Mouse (Mus musculus) heart, embryonic 13.5 days (tissue): ENCODE measurements around the gene Cacna1a. TPM values are rescaled to one million over a fixed set of nuclear protein-coding genes. Genes with fewer than 3 reads are reported as not detected.
"Not testable (repeated sequence)": the region's sequence is repeated elsewhere in the genome, so short reads cannot be mapped to it uniquely, and the experiment has no call there.

Source experiments
- ATAC-seq: fragments of 200-750 bp; cut with Nextera tagmentation; 2 replicates; pipeline ENCODE4 v1.8.0; 2017; ENCODE audit warnings: moderate TSS enrichment; ENCODE audit not compliant: insufficient number of reproducible peaks, low FRiP score, low TSS enrichment; ENCODE audit errors: extremely low read depth
- H3K27ac ChIP-seq: fragments of 300-500 bp; sonication (generic); replicated peaks from 2 replicates; pipeline ENCODE4 v1.5.1; 2015; ENCODE audit warnings: moderate library complexity, mild to moderate bottlenecking, inconsistent platforms
- H3K27me3 ChIP-seq: fragments of 300-500 bp; sonication (generic); replicated peaks from 2 replicates; pipeline ENCODE4 v1.6.1; 2015; ENCODE audit warnings: mild to moderate bottlenecking, inconsistent platforms
- H3K36me3 ChIP-seq: fragments of 300-500 bp; sonication (generic); 2 replicates; pipeline ENCODE4 v1.6.1; 2015; ENCODE audit warnings: mild to moderate bottlenecking, inconsistent platforms
- H3K4me1 ChIP-seq: fragments of 300-500 bp; sonication (generic); 2 replicates; pipeline ENCODE4 v1.6.1; 2015; ENCODE audit warnings: inconsistent platforms
- H3K4me2 ChIP-seq: fragments of 300-500 bp; sonication (generic); 2 replicates; pipeline ENCODE4 v1.6.1; 2015; ENCODE audit warnings: inconsistent platforms, mild to moderate bottlenecking, moderate library complexity
- H3K4me3 ChIP-seq: fragments of 300-500 bp; sonication (generic); 2 replicates; pipeline ENCODE4 v1.5.1; 2015; ENCODE audit warnings: moderate library complexity, mild to moderate bottlenecking, inconsistent platforms
- H3K9ac ChIP-seq: fragments of 300-500 bp; sonication (generic); 2 replicates; pipeline ENCODE4 v1.6.1; 2015; ENCODE audit warnings: inconsistent platforms, mild to moderate bottlenecking, moderate library complexity
- H3K9me3 ChIP-seq: fragments of 300-500 bp; sonication (generic); 2 replicates; pipeline ENCODE4 v1.6.1; 2016; ENCODE audit warnings: inconsistent platforms
- WGBS: fragments of 180-500 bp; shearing (Covaris S2); methylation state at CpG from one replicate; pipeline ENCODE4 v1.1.7; 2015; ENCODE audit warnings: mixed read lengths; 5-methylcytosine and 5-hydroxymethylcytosine counted together
- polyA plus RNA-seq: library from polyadenylated mRNA; unstranded; fragments of >200 nt; fragmentation: Nextera tagmentation; extraction: Ambion mirVana; gene quantifications from 2 replicates; pipeline ENCODE4 v1.2.1, GENCODE M21; 2015

Cacna1a gene
- polyA plus RNA-seq, 1 experiment from 2014 or later = 6.4 TPM

DNA sequence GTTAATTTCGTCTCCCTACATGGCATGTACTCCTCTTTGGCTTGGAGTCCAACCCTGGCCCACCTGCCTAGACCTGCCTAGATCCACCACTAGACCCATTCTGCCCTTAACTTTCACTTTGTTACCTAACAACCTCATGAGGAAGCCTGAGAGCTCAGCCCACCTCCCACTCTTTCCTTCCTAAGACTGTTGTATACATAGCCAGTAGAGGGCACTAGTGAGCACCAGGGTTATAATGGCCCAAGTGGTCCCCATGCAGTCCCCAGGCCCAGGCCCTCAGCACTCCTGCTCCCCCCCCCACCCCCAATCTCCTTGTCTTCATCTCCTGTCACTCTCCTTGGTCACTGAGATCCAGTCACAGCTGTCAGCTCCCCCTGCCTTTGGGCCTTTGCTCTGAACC is 86.2 kb downstream of the Cacna1a start:
- H3K4me3 ChIP-seq = no peak overlapping the region
- no peak overlapping the region for H3K27ac ChIP-seq
- 64% methylated on average over 1 of the region's 1 CpGs for WGBS
- H3K36me3 ChIP-seq = no peaks in the 10 kb centered on the region
- H3K27me3 ChIP-seq = peaks cover 3% of the 10 kb centered on the region; the same call in 1 of the 2 replicates
- no peak for ATAC-seq
- no peaks in the 10 kb centered on the region for H3K9me3 ChIP-seq
- H3K4me2 ChIP-seq = no peak overlapping the region
- H3K9ac ChIP-seq = no peak overlapping the region
- no peaks in the 10 kb centered on the region for H3K4me1 ChIP-seq

DNA sequence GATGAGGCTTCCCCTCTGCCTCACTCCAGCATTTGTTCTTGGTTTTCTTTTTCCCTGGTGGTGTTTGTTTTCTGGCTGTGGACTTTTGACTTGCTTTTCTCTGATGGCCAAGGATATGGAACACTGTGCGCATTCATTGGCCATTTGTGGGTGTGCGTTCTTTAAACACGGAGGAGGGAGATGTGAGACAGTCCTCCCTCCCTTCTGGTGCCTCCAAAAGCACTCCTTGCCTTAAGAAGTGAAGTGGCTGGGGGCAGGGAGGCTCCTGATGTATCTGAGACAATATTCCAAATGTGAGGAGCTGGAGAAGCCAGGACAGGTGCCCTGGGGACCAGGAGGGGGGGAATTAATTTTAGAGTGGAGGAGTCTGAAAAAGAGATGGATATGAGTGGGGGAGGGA is 89.1 kb downstream of the Cacna1a start:
- Histone ChIP-seq H3K9ac (no peak overlapping the region), H3K4me1 (no peaks in the 10 kb centered on the region), H3K36me3 (no peaks in the 10 kb centered on the region), H3K27me3 (peaks cover 7% of the 10 kb centered on the region; the same call in 1 of the 2 replicates), H3K4me2 (no peak overlapping the region), H3K4me3 (no peak overlapping the region), H3K9me3 (no peaks in the 10 kb centered on the region), H3K27ac (no peak overlapping the region)
- 83% methylated on average over 3 of the region's 3 CpGs for WGBS
- no peak for ATAC-seq

DNA sequence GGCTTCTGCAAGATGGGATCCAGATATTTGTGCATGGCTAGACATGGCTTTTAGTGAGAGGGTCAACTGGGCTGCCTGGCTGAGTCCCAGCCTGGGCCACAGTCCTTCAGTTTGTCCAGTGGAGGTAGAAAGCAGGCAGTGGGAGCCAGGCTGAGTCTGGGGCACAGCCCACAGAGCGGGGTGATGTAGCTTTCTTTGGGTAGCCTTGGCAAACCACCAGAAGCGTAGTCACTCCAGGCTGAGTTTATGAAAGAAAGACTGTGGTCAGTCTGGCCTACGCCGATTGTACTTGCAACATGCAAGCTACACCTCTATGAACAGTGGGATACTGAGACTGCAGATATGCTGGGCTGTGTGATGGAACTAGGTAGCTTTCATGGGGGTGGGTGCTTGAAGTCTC is 94.8 kb downstream of the Cacna1a start:
- 89% methylated on average over 4 of the region's 4 CpGs for WGBS
- ATAC-seq = no peak
- Histone ChIP-seq H3K4me3 (no peak overlapping the region), H3K9ac (no peak overlapping the region), H3K36me3 (no peaks in the 10 kb centered on the region), H3K4me2 (no peak overlapping the region), H3K27me3 (peaks cover 5% of the 10 kb centered on the region; the same call in 1 of the 2 replicates), H3K27ac (no peak overlapping the region), H3K9me3 (no peaks in the 10 kb centered on the region), H3K4me1 (no peaks in the 10 kb centered on the region)

DNA sequence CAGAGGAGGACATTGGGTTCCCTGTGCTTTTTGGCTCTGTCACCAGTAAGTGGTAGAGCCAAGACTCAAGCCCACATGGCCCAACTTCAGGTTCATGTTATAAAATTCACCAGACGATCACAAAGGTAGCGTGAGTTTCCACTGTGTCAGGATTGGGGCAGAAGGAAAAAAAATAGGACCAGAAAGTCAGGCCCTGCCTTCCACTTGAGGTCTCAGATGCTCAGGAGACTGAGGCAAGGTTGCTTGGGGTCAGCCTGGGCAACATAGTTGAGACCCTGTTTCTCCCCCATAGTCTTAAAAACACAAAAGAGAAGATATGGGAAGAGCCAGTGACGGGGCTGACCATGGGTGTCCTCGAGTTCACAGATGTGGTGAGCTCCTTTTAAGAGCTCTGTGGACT is 97.1 kb downstream of the Cacna1a start:
- WGBS = 74% methylated on average over 4 of the region's 4 CpGs
- no peak overlapping the region for H3K4me2 ChIP-seq
- no peak for ATAC-seq
- no peak overlapping the region for H3K4me3 ChIP-seq
- no peaks in the 10 kb centered on the region for H3K9me3 ChIP-seq
- H3K4me1 ChIP-seq = no peaks in the 10 kb centered on the region
- peaks cover 3% of the 10 kb centered on the region; the same call in 1 of the 2 replicates for H3K27me3 ChIP-seq
- H3K36me3 ChIP-seq = no peaks in the 10 kb centered on the region
- no peak overlapping the region for H3K9ac ChIP-seq
- no peak overlapping the region for H3K27ac ChIP-seq

DNA sequence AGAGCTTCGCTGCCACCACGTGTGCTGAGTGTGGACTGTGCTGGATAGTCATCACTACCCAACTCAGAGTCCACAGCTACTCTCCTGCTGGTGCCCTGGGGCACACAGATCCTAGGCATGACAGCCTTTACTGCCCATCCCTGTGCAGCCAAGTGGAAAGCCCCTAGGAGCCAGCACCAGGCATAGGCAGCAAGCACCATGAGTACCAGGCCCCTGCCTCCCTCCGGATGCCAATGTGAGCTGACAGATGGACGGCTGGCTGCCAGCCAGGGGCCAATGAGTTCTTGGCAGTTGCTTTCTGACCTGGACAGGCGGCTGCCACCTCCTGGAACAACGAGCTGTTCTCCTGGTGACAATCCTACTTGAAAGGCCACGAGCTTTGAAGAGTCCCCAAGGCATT is 97.6 kb downstream of the Cacna1a start:
- H3K27ac ChIP-seq = no peak overlapping the region
- no peaks in the 10 kb centered on the region for H3K4me1 ChIP-seq
- H3K27me3 ChIP-seq = peaks cover 3% of the 10 kb centered on the region; the same call in 1 of the 2 replicates
- no peaks in the 10 kb centered on the region for H3K36me3 ChIP-seq
- no peak overlapping the region for H3K4me3 ChIP-seq
- H3K4me2 ChIP-seq = no peak overlapping the region
- no peak overlapping the region for H3K9ac ChIP-seq
- no peak for ATAC-seq
- WGBS = 48% methylated on average over 7 of the region's 7 CpGs
- H3K9me3 ChIP-seq = no peaks in the 10 kb centered on the region

GRCm38 (mm10) chr8:84489223-84489622 is 101.0 kb downstream of the Cacna1a start:
- Histone ChIP-seq H3K36me3 (no peaks in the 10 kb centered on the region), H3K27ac (no peak overlapping the region), H3K9me3 (no peaks in the 10 kb centered on the region), H3K27me3 (peaks cover 3% of the 10 kb centered on the region; the same call in 1 of the 2 replicates), H3K4me3 (no peak overlapping the region), H3K4me2 (no peak overlapping the region), H3K4me1 (no peaks in the 10 kb centered on the region), H3K9ac (no peak overlapping the region)
- WGBS = 62% methylated on average over 3 of the region's 3 CpGs
- ATAC-seq = no peak

- Histone ChIP-seq H3K27ac (no peak overlapping the region), H3K4me1 (no peaks in the 10 kb centered on the region), H3K27me3 (0 out of 2 replicates have a peak, but pooled peaks cover 3% of the 10 kb centered on the region), H3K4me2 (no peak overlapping the region), H3K4me3 (no peak overlapping the region), H3K9me3 (no peaks in the 10 kb centered on the region), H3K9ac (no peak overlapping the region), H3K36me3 (no peaks in the 10 kb centered on the region)
- no peak for ATAC-seq
- 76% methylated on average over 6 of the region's 6 CpGs for WGBS
These were observed 106.4 kb downstream of the Cacna1a start for GRCm38 (mm10) chr8:84494541-84495084.

DNA sequence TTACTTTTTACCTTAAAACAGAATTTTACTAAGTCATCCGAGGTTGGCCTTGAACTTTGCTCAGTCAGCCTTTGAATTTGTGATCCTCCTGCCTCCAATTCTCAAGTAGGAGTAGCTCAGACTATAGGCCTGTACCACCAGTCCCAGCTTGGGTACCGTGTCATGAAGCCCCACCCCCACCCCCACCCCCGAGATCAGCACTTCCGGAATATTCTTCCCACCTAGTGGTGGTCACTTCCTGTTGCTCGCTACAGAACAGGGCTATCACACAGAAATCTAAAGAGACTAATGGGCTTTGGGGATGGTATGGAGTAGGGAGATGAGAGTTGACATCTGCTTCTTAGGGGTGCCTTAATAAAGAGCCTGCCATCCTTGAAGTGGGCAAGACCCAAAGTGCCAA is 112.9 kb downstream of the Cacna1a start:
- no peak overlapping the region for H3K27ac ChIP-seq
- 74% methylated on average over 5 of the region's 5 CpGs for WGBS
- H3K27me3 ChIP-seq = no peaks in the 10 kb centered on the region
- H3K9me3 ChIP-seq = no peaks in the 10 kb centered on the region
- no peaks in the 10 kb centered on the region for H3K36me3 ChIP-seq
- H3K9ac ChIP-seq = no peak overlapping the region
- H3K4me1 ChIP-seq = peaks cover 8% of the 10 kb centered on the region; the same call in 1 of the 2 replicates
- no peak overlapping the region for H3K4me3 ChIP-seq
- no peak for ATAC-seq
- no peak overlapping the region for H3K4me2 ChIP-seq

- Histone ChIP-seq H3K9ac (no peak overlapping the region), H3K36me3 (no peaks in the 10 kb centered on the region), H3K4me1 (peaks cover 9% of the 10 kb centered on the region), H3K27ac (no peak overlapping the region), H3K9me3 (no peaks in the 10 kb centered on the region), H3K4me2 (no peak overlapping the region), H3K27me3 (no peaks in the 10 kb centered on the region), H3K4me3 (no peak overlapping the region)
- WGBS = 73% methylated on average over 10 of the region's 10 CpGs
- ATAC-seq = no peak
These were observed 113.5 kb downstream of the Cacna1a start for GRCm38 (mm10) chr8:84501671-84502308.

- H3K4me3 ChIP-seq = no peak overlapping the region
- peaks cover 18% of the 10 kb centered on the region for H3K4me1 ChIP-seq
- no peaks in the 10 kb centered on the region for H3K9me3 ChIP-seq
- no peak for ATAC-seq
- H3K9ac ChIP-seq = no peak overlapping the region
- no peaks in the 10 kb centered on the region for H3K36me3 ChIP-seq
- 76% methylated on average over 4 of the region's 4 CpGs for WGBS
- no peak overlapping the region for H3K4me2 ChIP-seq
- H3K27me3 ChIP-seq = no peaks in the 10 kb centered on the region
- H3K27ac ChIP-seq = no peak overlapping the region
These were observed 114.4 kb downstream of the Cacna1a start for GRCm38 (mm10) chr8:84502638-84503037.

- Histone ChIP-seq H3K36me3 (no peaks in the 10 kb centered on the region), H3K27me3 (no peaks in the 10 kb centered on the region), H3K27ac (peak overlapping the region; percentile 59), H3K9me3 (no peaks in the 10 kb centered on the region), H3K4me3 (no peak overlapping the region), H3K4me1 (peaks cover 17% of the 10 kb centered on the region), H3K4me2 (no peak overlapping the region), H3K9ac (no peak overlapping the region)
- WGBS = 52% methylated on average over 5 of the region's 5 CpGs
- ATAC-seq = no peak
These were observed 119.0 kb downstream of the Cacna1a start for GRCm38 (mm10) chr8:84507220-84507619.

DNA sequence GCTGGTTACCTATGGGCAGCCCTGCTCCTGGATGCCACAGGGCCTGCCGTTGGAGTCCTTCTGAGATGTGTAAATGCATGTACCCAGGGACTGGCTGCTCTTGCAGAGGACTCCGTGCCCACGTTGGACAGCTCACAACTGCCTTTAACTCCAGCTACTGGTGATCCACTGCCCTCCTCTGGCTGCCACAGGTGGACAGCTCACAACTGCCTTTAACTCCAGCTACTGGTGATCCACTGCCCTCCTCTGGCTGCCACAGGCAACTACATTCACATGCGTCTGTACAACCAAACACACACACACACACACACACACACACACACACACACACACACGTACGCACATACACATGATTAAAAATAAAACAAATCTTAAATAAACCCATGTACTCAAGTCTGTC is 121.5 kb downstream of the Cacna1a start:
- H3K36me3 ChIP-seq, H3K4me2 ChIP-seq, H3K27me3 ChIP-seq, H3K9me3 ChIP-seq, H3K9ac ChIP-seq, H3K4me3 ChIP-seq, ATAC-seq, H3K27ac ChIP-seq: not testable (repeated sequence)
- WGBS = 76% methylated on average over 6 of the region's 6 CpGs
- H3K4me1 ChIP-seq = peaks cover 17% of the 10 kb centered on the region
